Mouse (Mus musculus) olfactory bulb, adult 2 months (tissue): Measurements from ENCODE around the gene Foxp1. TPM values are rescaled to one million over a fixed set of nuclear protein-coding genes. Genes with fewer than 3 reads are reported as not detected.

ENCODE experiments used
- H3K27ac ChIP-seq: fragments of 200-500 bp; 2 replicates; pipeline ENCODE4 v1.5.1; 2012; ENCODE audit warnings: low read depth, low read length; ENCODE audit not compliant: insufficient read depth
- H3K4me1 ChIP-seq: fragments of 200-500 bp; 2 replicates; pipeline ENCODE4 v1.6.1; 2012; ENCODE audit warnings: low read length; ENCODE audit not compliant: control insufficient read depth, insufficient read depth
- H3K4me3 ChIP-seq: fragments of 200-500 bp; 2 replicates; pipeline ENCODE4 v1.5.1; 2012; ENCODE audit warnings: mild to moderate bottlenecking, low read depth, low read length, moderate library complexity; ENCODE audit not compliant: insufficient read depth
- CTCF ChIP-seq: fragments of 200-500 bp; IDR thresholded peaks from 2 replicates; pipeline ENCODE4 v1.5.1; 2012; ENCODE audit warnings: low read depth, mild to moderate bottlenecking, low read length, moderate library complexity; ENCODE audit not compliant: insufficient read depth
- POLR2A ChIP-seq: fragments of 200-500 bp; IDR thresholded peaks from 2 replicates; pipeline ENCODE4 v1.6.1; 2012; ENCODE audit warnings: mild to moderate bottlenecking, low read depth, low read length, moderate library complexity; ENCODE audit not compliant: insufficient read depth
- WGBS: fragments of 180-500 bp; shearing (Covaris S2); methylation state at CpG from one replicate; pipeline ENCODE4 v1.1.7; 2018; 5-methylcytosine and 5-hydroxymethylcytosine counted together
- polyA plus RNA-seq: library from polyadenylated mRNA; stranded (reverse); fragments of >200 nt; gene quantifications from 2 replicates; pipeline ENCODE4 v1.2.4, GENCODE M21; 2012; ENCODE audit warnings: low replicate concordance; ENCODE audit not compliant: missing spikeins, insufficient read depth, insufficient read length

Foxp1 gene
- polyA plus RNA-seq, 1 experiment: not detected

DNA sequence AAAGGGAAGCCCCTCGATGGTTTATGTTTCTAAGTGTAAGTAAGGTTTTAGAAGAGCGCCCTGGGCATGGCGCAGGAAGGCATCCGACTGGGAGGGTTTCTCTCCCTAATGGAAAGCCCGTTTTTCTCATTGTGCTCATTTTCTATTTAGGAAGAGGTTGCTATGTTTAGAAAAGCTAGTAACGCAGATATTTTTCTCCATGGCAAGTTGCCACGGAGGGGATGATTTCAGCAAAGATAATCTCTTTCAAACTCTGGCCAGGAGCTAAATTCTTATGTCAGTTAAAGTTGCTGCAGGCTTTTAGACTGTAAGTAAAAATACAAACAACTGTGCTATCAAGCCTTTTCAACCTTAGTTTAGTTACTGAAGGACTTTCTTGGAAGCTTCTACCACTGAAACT lies 573.2 kb downstream of the Foxp1 start:
- no peak for TF ChIP-seq POLR2A
- TF ChIP-seq CTCF: no peak
- H3K4me3 ChIP-seq: no peak overlapping the region
- H3K27ac ChIP-seq: no peak overlapping the region
- WGBS: 42% methylated on average over 7 of the region's 7 CpGs
- H3K4me1 ChIP-seq: peaks cover 13% of the 10 kb centered on the region

GRCm38 (mm10) chr6:98948153-98949141 lies 574.1 kb downstream of the Foxp1 start:
- Histone ChIP-seq H3K4me3 (no peak overlapping the region), H3K27ac (no peak overlapping the region), H3K4me1 (peaks cover 13% of the 10 kb centered on the region)
- TF ChIP-seq CTCF (no peak), POLR2A (no peak)
- 66% methylated on average over 21 of the region's 21 CpGs for WGBS

DNA sequence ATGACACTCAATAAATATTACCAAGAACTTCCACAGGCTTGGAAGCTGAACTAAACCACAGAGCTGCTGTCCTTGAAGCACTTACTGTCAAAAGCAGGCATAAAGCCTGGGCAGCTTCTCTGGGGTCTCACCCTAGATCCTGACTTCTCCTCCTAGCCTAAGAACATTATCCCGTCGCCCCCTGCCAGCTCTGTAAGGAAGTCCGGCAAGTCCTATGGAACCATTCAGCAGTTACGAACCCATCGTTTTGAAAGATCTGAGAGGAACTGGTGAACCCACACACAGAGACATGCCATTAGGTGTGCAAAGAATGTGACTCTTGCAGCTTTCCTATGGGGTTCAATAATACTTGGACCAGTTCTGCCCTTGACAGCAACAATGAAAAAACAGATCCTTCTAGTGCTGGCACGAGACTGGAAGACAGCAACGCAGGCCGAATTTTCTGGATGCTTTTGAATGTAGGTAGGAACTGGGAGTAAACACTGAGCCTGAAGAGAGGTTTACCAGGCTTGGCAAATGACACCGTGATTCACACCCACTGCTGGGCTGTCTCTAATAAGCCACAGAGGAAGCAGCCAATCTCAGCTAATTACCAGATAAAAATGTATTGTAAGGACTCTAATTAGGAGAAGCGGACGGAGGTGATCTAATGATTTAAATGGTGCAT lies 574.9 kb downstream of the Foxp1 start:
- H3K4me1 ChIP-seq: peaks cover 13% of the 10 kb centered on the region
- H3K27ac ChIP-seq: no peak overlapping the region
- H3K4me3 ChIP-seq: no peak overlapping the region
- WGBS: 49% methylated on average over 11 of the region's 11 CpGs
- TF ChIP-seq POLR2A (no peak), CTCF (no peak)

DNA sequence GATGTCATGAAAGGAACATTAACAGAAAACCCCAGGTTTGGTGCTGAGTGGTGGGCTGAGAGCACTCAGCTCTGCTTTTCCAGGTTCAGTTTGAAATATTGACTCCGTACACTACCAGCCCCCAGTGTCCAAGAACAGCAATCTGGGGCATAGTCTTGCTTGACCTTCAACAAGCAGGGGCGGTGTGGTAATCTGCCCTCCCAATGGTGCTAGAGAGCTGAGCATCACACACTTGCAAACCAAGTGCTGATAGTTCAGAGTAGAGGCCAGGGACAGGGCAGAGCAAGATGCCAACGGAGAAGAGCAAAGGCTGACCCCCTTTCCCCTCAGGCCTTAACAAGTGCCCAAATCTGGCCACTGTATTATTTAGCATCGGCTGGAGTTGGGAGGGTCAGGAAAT lies 575.8 kb downstream of the Foxp1 start:
- TF ChIP-seq CTCF (no peak), POLR2A (no peak)
- WGBS: 86% methylated on average over 4 of the region's 4 CpGs

GRCm38 (mm10) chr6:98945496-98946412 lies 576.8 kb downstream of the Foxp1 start:
- TF ChIP-seq CTCF (no peak), POLR2A (no peak)
- no peak overlapping the region for H3K4me3 ChIP-seq
- 95% methylated on average over 21 of the region's 21 CpGs for WGBS
- H3K27ac ChIP-seq: no peak overlapping the region
- peaks cover 13% of the 10 kb centered on the region for H3K4me1 ChIP-seq

More for the DNA sequence above, 575.8 kb downstream of the Foxp1 start:
- H3K4me3 ChIP-seq: no peak overlapping the region
- peaks cover 13% of the 10 kb centered on the region for H3K4me1 ChIP-seq
- H3K27ac ChIP-seq: no peak overlapping the region

GRCm38 (mm10) chr6:98938348-98938747 lies 584.2 kb downstream of the Foxp1 start:
- 77% methylated on average over 8 of the region's 8 CpGs for WGBS
- Histone ChIP-seq H3K27ac (no peak overlapping the region), H3K4me3 (no peak overlapping the region), H3K4me1 (no peaks in the 10 kb centered on the region)
- TF ChIP-seq CTCF (no peak), POLR2A (no peak)

- WGBS: 94% methylated on average over 11 of the region's 11 CpGs
- no peak overlapping the region for H3K27ac ChIP-seq
- H3K4me1 ChIP-seq: no peaks in the 10 kb centered on the region
- no peak overlapping the region for H3K4me3 ChIP-seq
- no peak for TF ChIP-seq CTCF
- TF ChIP-seq POLR2A: no peak
These were observed 585.0 kb downstream of the Foxp1 start for GRCm38 (mm10) chr6:98937513-98937912.

GRCm38 (mm10) chr6:98936377-98936776 lies 586.1 kb downstream of the Foxp1 start:
- Histone ChIP-seq H3K4me1 (no peaks in the 10 kb centered on the region), H3K27ac (no peak overlapping the region), H3K4me3 (no peak overlapping the region)
- 66% methylated on average over 3 of the region's 3 CpGs for WGBS
- TF ChIP-seq CTCF: no peak
- no peak for TF ChIP-seq POLR2A

DNA sequence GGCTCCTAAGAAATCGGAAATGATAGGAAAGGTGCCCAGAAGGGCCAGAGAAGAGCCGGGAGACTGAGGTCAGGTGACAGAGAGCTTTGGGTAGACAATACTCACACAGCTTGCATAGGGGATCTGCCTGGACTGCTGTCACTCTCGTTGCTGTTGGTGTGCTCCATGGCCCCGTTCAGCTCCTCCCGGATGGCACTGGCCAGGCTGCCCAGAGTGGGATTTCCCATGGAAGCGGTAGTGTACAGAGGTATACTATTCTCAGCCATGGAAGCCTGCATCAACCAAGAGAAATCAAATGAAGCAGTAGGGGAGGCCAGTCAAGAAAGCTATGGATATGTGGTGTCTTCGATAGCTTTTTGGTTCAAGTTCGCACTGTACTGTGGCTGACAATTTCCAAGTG lies 587.4 kb downstream of the Foxp1 start:
- no peak for TF ChIP-seq CTCF
- TF ChIP-seq POLR2A: no peak
- no peak overlapping the region for H3K4me3 ChIP-seq
- no peak overlapping the region for H3K27ac ChIP-seq
- WGBS: 97% methylated on average over 8 of the region's 8 CpGs
- no peaks in the 10 kb centered on the region for H3K4me1 ChIP-seq
